Mouse (Mus musculus) forebrain, embryonic 13.5 days (tissue): ENCODE results near the gene Tubb3. TPM values are rescaled to one million over a fixed set of nuclear protein-coding genes. Genes with fewer than 3 reads are reported as not detected.
A peak's percentile ranks its signal among the peaks of the same experiment; 100 is the strongest.
"Not testable (repeated sequence)": the region's sequence is repeated elsewhere in the genome, so short reads cannot be mapped to it uniquely, and the experiment has no call there.

ENCODE experiments used
- ATAC-seq: fragments of 200-750 bp; cut with Nextera tagmentation; 2 replicates; pipeline ENCODE4 v1.8.0; 2017
- H3K27ac ChIP-seq: fragments of 300-500 bp; sonication (generic); 2 replicates; pipeline ENCODE4 v1.5.1; 2015; ENCODE audit warnings: inconsistent platforms, mild to moderate bottlenecking, moderate library complexity
- H3K27me3 ChIP-seq: fragments of 300-500 bp; sonication (generic); 2 replicates; pipeline ENCODE4 v1.6.1; 2015; ENCODE audit warnings: mild to moderate bottlenecking, inconsistent platforms
- H3K36me3 ChIP-seq: fragments of 300-500 bp; sonication (generic); 2 replicates; pipeline ENCODE4 v1.6.1; 2015; ENCODE audit warnings: mild to moderate bottlenecking, inconsistent platforms; ENCODE audit not compliant: poor library complexity, severe bottlenecking
- H3K4me1 ChIP-seq: fragments of 300-500 bp; sonication (generic); 2 replicates; pipeline ENCODE4 v1.6.1; 2015; ENCODE audit warnings: inconsistent platforms
- H3K4me2 ChIP-seq: fragments of 300-500 bp; sonication (generic); 2 replicates; pipeline ENCODE4 v1.6.1; 2015; ENCODE audit warnings: inconsistent platforms, mild to moderate bottlenecking, moderate library complexity
- H3K4me3 ChIP-seq: fragments of 300-500 bp; sonication (generic); 2 replicates; pipeline ENCODE4 v1.5.1; 2015; ENCODE audit warnings: mild to moderate bottlenecking, inconsistent platforms
- H3K9ac ChIP-seq: fragments of 300-500 bp; sonication (generic); 2 replicates; pipeline ENCODE4 v1.6.1; 2015; ENCODE audit warnings: mild to moderate bottlenecking, inconsistent platforms
- H3K9me3 ChIP-seq: fragments of 300-500 bp; sonication (generic); replicated peaks from 2 replicates; pipeline ENCODE4 v1.6.1; 2016; ENCODE audit warnings: inconsistent platforms
- WGBS: fragments of 180-500 bp; shearing (Covaris S2); methylation state at CpG from one replicate; pipeline ENCODE4 v1.1.7; 2015; 5-methylcytosine and 5-hydroxymethylcytosine counted together
- polyA plus RNA-seq: library from polyadenylated mRNA; unstranded; fragments of >200 nt; fragmentation: Nextera tagmentation; extraction: Ambion mirVana; gene quantifications from 2 replicates; pipeline ENCODE4 v1.2.1, GENCODE M21; 2015

Tubb3 gene
- polyA plus RNA-seq, 1 experiment from 2014 or later: 1,305 TPM

DNA sequence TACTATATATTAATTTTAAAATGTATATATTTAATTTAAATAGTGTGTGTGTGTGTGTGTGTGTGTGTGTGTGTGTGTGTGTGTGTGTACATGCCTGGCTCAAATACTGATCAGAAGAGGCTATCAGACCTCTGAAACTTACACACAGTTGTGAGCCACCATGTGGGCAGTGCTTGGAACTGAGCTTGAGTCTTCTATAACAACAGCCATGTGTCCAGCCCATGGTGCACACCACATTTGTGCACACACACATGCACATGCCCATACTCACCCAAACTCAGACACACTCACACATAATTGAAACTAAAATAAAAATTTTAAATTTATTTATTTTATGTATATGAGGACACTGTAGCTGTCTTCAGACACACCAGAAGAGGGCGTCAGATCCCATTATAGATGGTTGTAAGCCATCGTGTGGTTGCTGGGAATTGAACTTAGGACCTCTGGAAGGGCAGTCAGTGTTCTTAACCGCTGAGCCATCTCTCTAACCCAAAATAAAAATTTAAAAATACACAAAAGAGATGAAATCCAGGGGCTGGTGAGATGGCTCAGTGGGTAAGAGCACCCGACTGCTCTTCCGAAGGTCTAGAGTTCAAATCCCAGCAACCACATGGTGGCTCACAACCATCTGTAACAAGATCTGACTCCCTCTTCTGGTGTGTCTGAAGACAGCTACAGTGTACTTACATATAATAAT, 3.9 kb downstream of the Tubb3 start:
- 92% methylated on average over 5 of the region's 5 CpGs for WGBS
- ATAC-seq: not testable (repeated sequence)
- peaks cover 45% of the 10 kb centered on the region for H3K4me1 ChIP-seq

DNA sequence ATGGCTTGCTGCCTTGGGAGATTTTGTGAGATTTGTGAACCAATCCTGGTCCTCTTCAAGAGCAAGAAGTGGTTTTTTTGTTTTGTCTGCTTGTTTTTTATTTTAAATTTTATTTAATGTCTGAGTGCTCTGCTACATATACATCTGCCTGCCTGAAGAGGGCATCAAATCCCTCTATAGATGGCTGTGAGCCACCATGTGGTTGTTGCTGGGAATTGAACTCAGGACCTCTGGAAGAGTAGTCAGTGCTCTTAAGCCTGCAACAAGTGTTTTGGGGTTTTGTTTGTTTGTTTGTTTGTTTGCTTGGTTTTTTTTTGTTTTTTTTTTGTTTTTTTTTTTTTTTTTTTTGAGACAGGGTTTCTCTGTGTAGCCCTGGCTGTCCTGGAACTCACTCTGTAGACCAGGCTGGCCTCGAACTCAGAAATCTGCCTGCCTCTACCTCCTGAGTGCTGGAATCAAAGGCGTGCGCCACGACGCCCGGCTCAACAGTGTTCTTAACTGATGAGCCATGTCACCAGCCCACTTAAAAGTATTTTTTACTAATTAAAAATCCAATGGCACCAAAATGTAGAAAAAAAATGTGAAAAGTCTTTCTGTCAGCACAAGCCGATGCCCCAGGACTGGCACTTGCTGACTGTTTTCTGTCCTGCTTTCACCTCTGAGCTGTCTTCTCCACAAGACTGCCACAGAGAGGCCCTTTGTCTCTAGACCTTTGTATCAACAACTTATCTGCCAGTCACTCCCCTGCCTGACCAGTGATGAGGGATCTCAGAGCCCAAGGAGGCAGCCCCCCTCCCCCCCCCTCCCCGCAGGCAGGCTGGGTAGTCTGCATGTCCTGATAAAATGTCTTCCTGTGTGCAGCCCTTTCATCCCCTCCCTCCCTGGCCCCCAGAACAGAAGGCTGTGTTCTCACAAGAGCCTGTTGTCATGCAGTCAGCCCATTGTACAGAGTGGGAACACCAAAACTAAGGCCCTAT, 5.0 kb downstream of the Tubb3 start:
- 84% methylated on average over 8 of the region's 8 CpGs for WGBS
- peak overlapping the region; percentile 93 for H3K4me2 ChIP-seq
- H3K9ac ChIP-seq: no peak overlapping the region

More for the DNA sequence above, 3.9 kb downstream of the Tubb3 start:
- peaks cover 32% of the 10 kb centered on the region for H3K36me3 ChIP-seq
- not testable (repeated sequence) for H3K27me3 ChIP-seq, H3K27ac ChIP-seq, H3K9ac ChIP-seq, H3K9me3 ChIP-seq
- H3K4me2 ChIP-seq: peak overlapping the region; percentile 93
- H3K4me3 ChIP-seq: peak overlapping the region; percentile 94

DNA sequence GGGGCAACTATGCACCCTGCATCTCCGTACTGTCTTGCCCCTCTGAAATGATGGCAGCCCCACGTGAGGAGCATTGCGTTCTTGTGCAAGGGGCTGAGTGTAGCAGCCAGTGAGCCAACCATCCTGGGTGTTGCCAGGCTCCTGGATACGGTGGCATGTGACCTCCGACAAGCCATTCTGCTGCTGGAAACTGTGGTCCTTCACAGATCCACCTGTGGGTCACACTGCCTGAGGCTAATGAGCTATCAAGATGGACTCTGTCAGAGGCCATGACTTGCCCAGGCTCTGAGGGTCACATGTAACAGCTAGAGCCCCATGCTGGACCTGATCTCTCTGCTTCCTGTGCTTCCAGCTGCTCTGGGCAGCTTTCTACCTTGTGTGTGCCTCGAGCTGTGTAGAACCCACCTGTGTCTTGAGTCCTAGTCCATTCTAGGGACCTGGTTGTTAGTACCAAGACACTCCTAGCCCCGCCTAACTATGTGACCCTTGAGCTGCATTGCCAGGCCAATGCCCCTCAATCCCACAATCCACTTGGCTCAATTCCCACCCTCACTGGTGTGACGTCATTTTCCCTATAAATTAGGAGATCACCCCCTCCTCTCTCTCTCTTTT, 5.8 kb downstream of the Tubb3 start:
- 82% methylated on average over 8 of the region's 8 CpGs for WGBS
- 0 out of 2 replicates have a peak overlapping the region, but pooled peaks have one; percentile 16 for H3K9ac ChIP-seq
- H3K4me1 ChIP-seq: peaks cover 48% of the 10 kb centered on the region
- no peaks in the 10 kb centered on the region for H3K27me3 ChIP-seq
- H3K4me3 ChIP-seq: 0 out of 2 replicates have a peak overlapping the region, but pooled peaks have one; percentile 3
- no peak for ATAC-seq
- H3K4me2 ChIP-seq: peak overlapping the region; percentile 41
- H3K27ac ChIP-seq: no peak overlapping the region
- peaks cover 50% of the 10 kb centered on the region for H3K36me3 ChIP-seq
- H3K9me3 ChIP-seq: no peaks in the 10 kb centered on the region

More for the DNA sequence above, 5.0 kb downstream of the Tubb3 start:
- H3K9me3 ChIP-seq: no peaks in the 10 kb centered on the region
- peaks cover 46% of the 10 kb centered on the region for H3K4me1 ChIP-seq
- H3K36me3 ChIP-seq: peaks cover 43% of the 10 kb centered on the region
- no peak overlapping the region for H3K27ac ChIP-seq
- H3K27me3 ChIP-seq: no peaks in the 10 kb centered on the region
- peak overlapping the region; percentile 94; the same call in 1 of the 2 replicates for H3K4me3 ChIP-seq
- ATAC-seq: no peak

DNA sequence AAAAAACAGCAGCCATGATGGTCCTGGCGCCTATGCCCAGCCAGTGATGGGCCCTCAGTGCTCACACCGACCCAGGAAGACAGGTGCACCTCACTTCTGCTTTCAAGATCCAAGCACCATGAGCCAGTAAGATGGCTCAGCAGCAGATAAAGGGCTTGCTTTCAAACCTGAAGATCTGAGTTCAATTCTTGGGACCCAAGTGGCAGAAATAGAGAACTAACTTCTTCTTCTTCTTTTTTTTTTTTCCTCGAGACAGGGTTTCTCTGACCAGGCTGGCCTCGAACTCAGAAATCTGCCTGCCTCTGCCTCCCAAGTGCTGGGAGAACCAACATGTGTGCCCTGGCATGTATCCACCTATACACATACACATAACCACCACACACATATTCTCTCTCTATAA, 8.5 kb downstream of the Tubb3 start:
- Histone ChIP-seq H3K4me1 (peaks cover 32% of the 10 kb centered on the region), H3K36me3 (peaks cover 65% of the 10 kb centered on the region), H3K27me3 (no peaks in the 10 kb centered on the region), H3K9ac (no peak overlapping the region), H3K9me3 (no peaks in the 10 kb centered on the region), H3K4me3 (no peak overlapping the region), H3K27ac (no peak overlapping the region), H3K4me2 (no peak overlapping the region)
- no peak for ATAC-seq
- 90% methylated on average over 4 of the region's 4 CpGs for WGBS

DNA sequence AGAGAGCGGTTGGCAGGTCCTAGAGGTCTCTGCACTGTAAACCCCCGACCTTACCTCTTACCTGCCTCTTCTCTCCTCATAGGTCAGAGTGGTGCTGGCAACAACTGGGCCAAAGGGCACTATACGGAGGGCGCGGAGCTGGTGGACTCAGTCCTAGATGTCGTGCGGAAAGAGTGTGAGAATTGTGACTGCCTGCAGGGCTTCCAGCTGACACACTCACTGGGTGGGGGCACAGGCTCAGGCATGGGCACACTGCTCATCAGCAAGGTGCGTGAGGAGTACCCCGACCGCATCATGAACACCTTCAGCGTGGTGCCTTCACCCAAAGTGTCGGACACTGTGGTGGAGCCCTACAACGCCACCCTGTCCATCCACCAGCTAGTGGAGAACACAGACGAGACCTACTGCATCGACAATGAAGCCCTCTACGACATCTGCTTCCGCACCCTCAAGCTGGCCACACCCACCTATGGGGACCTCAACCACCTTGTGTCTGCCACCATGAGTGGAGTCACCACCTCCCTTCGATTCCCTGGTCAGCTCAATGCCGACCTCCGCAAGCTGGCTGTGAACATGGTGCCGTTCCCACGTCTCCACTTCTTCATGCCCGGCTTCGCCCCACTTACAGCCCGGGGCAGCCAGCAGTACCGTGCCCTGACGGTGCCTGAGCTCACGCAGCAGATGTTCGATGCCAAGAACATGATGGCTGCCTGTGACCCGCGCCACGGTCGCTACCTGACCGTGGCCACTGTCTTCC, 9.5 kb downstream of the Tubb3 start:
- WGBS: 95% methylated on average over 34 of the region's 34 CpGs
- no peaks in the 10 kb centered on the region for H3K9me3 ChIP-seq
- peaks cover 25% of the 10 kb centered on the region for H3K4me1 ChIP-seq
- no peaks in the 10 kb centered on the region for H3K27me3 ChIP-seq
- H3K9ac ChIP-seq: no peak overlapping the region
- peaks cover 65% of the 10 kb centered on the region for H3K36me3 ChIP-seq
- ATAC-seq: peak; percentile 44; the same call in 1 of the 2 replicates
- no peak overlapping the region for H3K27ac ChIP-seq
- no peak overlapping the region for H3K4me3 ChIP-seq
- no peak overlapping the region for H3K4me2 ChIP-seq

DNA sequence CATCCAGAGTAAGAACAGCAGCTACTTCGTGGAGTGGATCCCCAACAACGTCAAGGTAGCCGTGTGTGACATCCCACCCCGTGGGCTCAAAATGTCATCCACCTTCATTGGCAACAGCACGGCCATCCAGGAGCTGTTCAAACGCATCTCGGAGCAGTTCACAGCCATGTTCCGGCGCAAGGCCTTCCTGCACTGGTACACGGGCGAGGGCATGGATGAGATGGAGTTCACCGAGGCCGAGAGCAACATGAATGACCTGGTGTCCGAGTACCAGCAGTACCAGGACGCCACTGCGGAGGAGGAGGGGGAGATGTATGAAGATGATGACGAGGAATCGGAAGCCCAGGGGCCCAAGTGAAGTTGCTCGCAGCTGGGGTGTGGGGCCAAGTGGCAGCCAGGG, 10.1 kb downstream of the Tubb3 start:
- 91% methylated on average over 19 of the region's 19 CpGs for WGBS
- H3K27ac ChIP-seq: no peak overlapping the region
- 0 out of 2 replicates have a peak, but pooled peaks cover under 1% of the 10 kb centered on the region for H3K9me3 ChIP-seq
- H3K4me3 ChIP-seq: no peak overlapping the region
- ATAC-seq: no peak
- no peaks in the 10 kb centered on the region for H3K27me3 ChIP-seq
- H3K4me1 ChIP-seq: peaks cover 21% of the 10 kb centered on the region
- H3K9ac ChIP-seq: peak overlapping the region; percentile 8; the same call in 1 of the 2 replicates
- peaks cover 65% of the 10 kb centered on the region for H3K36me3 ChIP-seq
- 0 out of 2 replicates have a peak overlapping the region, but pooled peaks have one; percentile 10 for H3K4me2 ChIP-seq

DNA sequence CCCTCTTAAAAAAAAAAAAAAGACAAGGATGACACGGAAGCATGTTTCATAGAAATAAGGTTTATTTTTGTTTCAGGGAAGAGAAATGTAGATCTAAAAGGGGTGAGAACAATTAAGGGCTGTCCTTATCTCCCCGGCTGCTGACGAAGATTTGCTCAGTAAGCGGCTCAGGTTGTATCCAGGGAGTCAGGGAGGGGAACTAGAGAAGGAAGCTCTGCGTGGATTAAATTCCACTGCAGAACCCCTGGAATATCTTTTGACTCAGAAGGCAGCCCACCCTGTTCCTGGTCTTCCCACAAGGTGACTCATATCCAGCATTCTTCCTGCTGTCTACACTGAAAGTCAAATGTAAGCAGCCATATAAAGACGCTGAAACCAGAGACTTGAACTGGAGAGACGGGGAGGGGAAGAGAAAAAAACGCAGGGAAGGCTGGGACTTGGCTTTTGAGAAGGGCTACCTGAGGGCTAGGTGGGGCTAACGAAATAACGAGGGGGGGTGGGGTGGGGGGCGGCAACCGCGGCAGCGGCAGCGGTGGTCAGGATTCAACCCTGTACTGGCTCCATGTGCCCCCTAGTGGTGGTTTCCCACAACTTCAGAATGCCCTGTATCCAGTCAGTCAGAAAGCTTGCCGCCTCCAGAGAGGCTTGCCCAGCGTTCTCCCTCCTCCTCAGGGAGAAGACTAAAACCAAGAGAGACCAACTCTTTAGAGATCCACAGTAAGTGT, 11.0 kb downstream of the Tubb3 start:
- H3K9me3 ChIP-seq: peaks cover 10% of the 10 kb centered on the region; the same call in 1 of the 2 replicates
- H3K4me2 ChIP-seq: peak overlapping the region; percentile 35
- no peak overlapping the region for H3K9ac ChIP-seq
- 20% methylated on average over 16 of the region's 17 CpGs for WGBS
- H3K36me3 ChIP-seq: peaks cover 60% of the 10 kb centered on the region
- peak; percentile 74 for ATAC-seq
- H3K4me3 ChIP-seq: no peak overlapping the region
- no peak overlapping the region; the same call in 1 of the 2 replicates for H3K27ac ChIP-seq
- H3K4me1 ChIP-seq: peaks cover 12% of the 10 kb centered on the region
- H3K27me3 ChIP-seq: no peaks in the 10 kb centered on the region

DNA sequence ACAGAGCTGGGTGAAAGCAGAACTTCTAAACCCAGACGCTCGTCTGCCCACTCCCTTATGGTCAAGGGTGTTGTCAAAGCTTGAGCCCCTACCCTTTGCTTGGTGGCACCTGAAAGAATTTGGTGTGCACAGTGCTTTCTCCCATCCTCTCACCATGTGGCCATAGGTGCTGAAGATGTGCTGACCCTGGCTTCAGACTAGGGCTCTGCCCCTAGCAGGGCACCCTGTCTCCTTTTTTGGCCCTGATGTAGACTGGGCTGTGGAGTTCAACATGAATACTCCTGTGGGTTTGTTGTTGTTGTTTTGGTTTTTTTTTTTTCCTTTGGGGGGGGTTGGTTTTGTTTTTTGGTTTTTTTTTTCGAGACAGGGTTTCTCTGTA, 11.5 kb downstream of the Tubb3 start:
- 0 out of 2 replicates have a peak, but pooled peaks have one; percentile 28 for ATAC-seq
- Histone ChIP-seq H3K4me1 (peaks cover 8% of the 10 kb centered on the region; the same call in 1 of the 2 replicates), H3K27ac (no peak overlapping the region; the same call in 1 of the 2 replicates), H3K9ac (no peak overlapping the region), H3K4me2 (no peak overlapping the region), H3K9me3 (peaks cover 15% of the 10 kb centered on the region), H3K27me3 (no peaks in the 10 kb centered on the region), H3K4me3 (no peak overlapping the region), H3K36me3 (peaks cover 56% of the 10 kb centered on the region)
- 10% methylated on average over 3 of the region's 3 CpGs for WGBS

DNA sequence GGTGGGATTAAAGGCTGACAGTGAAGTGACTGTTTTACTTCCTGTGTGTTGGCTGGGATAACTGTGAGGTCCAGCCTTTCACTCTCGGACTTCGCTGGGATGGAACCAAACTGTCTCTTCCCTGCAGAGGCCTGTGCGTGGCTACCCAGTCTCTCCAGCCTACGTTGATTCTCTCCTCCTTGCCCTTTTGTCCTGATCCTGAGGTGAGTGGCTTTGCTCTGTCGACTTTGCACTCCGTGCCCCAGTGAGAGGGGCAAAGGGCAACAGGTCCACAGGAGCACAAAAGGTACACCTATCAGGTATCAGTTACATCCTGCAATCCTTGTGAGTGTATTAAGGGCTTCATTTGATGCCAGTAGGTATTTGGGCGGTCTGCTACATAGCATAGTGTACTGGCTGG, 12.2 kb downstream of the Tubb3 start, which contains the start of gene Def8:
TSS of gene Def8 (plus strand) at position 87 of the 400 bp plus-strand sequence.
- H3K4me1 ChIP-seq: peaks cover 7% of the 10 kb centered on the region; the same call in 1 of the 2 replicates
- no peak within 1 kb of the TSS; the same call in 1 of the 2 replicates for H3K27ac ChIP-seq
- peaks cover 50% of the 10 kb centered on the region for H3K36me3 ChIP-seq
- WGBS: 79% methylated on average over 7 of the region's 7 CpGs
- ATAC-seq: no peak
- no peak within 1 kb of the TSS for H3K4me3 ChIP-seq
- H3K9me3 ChIP-seq: peaks cover 22% of the 10 kb centered on the region
- H3K9ac ChIP-seq: no peak within 1 kb of the TSS
- H3K4me2 ChIP-seq: peak within 1 kb of the TSS; percentile 35
- no peaks in the 10 kb centered on the region for H3K27me3 ChIP-seq

DNA sequence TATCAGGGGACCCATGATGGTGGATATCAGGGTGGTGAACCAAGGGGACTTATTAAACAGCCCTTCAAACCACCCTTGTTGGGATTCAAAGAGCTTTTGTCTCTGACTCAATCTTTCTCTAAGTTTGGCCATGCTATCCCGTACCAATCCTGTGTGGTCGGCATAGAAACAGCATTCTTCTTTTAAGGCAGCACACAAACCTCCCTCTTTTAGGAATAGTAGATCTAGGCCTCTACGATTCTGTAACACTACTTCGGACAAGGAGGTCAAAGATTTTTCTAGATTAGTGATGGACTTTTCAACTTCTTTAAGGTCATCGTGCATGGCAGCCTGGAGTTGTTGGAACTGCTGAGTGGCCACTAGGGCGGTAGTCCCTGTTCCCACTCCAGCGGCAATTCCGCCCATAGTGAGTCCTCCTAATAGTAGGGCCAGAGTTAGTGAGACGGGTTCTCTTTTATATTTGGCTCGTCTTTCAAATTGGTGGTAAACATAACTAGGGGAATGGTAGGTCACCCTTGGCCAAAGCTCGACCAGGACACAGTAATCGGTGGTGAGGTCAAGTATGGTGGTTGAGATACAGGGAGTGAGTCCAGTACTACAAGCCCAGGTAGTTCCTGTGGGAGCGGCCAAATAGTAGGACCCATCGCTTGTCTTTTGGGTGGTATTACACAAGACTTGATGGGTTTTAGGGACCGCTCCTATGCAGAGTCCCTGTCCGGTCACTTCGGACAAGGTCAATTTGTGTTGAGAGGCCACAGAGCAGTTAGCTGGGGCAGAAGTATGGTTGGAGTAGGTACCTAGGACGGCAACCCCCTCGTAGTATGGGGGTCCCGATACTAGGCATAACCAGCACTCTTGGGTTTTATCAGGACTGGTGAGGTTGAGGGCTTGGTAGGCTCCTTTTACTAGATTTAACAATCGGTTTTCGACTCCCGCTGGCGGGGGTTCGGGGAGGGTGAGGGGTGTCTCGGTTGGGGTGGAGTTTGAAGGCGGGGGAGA, 15.6 kb downstream of the Tubb3 start:
- Histone ChIP-seq H3K9ac (no peak overlapping the region), H3K9me3 (peaks cover 48% of the 10 kb centered on the region), H3K27ac (no peak overlapping the region), H3K4me1 (no peaks in the 10 kb centered on the region), H3K4me2 (no peak overlapping the region), H3K27me3 (no peaks in the 10 kb centered on the region), H3K36me3 (peaks cover 16% of the 10 kb centered on the region), H3K4me3 (no peak overlapping the region)
- WGBS: 95% methylated on average over 27 of the region's 27 CpGs
- ATAC-seq: no peak
